Comparison of ENCODE assay signal across 9 mouse cellular contexts in the genomic region with DNA sequence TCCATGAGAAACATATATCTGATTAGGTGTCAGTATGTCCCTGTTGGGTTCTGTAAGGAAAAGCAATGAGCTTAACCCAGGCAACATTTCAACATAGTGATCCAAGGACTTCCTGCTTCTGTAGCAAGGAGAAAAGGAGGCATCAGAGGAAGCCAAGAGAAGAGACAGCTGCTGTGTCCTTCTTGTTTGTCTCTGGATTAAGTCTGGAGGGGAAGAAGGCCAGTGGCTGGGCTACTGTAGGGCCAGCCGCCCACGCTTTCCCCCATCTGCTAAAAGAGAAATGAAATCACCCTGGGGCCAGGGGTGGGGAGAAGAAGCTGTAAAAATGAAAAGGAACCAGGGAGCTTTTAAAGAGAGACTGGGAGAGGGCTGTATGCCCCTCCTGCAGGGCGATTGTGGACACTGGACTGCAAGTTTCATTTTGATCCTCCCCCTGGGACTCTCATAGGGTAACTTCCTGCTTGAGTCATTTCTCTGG. TPM values are rescaled to one million over a fixed set of nuclear protein-coding genes. Genes with fewer than 3 reads are reported as not detected.
DNase-seq lines count a peak whose midpoint lies in the region; ATAC-seq lines count a peak whose summit lies in the region.
"Had no signal": no experiment of that assay in that cellular context is flagged by ENCODE, and none has a peak within 500 bp of the region (broad histone marks: within the 10 kb centered on the region; RNA-seq: fewer than 3 reads in every experiment).

No protein-coding gene starts in this region.

- no peaks in the 10 kb centered on the region for H3K9me3 ChIP-seq in neural tube, embryonic 15.5 days (replicated peaks)

- no peaks in the 10 kb centered on the region for H3K4me1 ChIP-seq in neural tube, embryonic 15.5 days

- no peak for ATAC-seq in cerebellum, adult (ENCODE audit: insufficient number of reproducible peaks, low FRiP score, low TSS enrichment)
- no peak for ATAC-seq in neural tube, embryonic 15.5 days (ENCODE audit: low FRiP score)

- H3K27me3 ChIP-seq in neural tube, embryonic 15.5 days (replicated peaks), result no peaks in the 10 kb centered on the region

- no peak overlapping the region for H3K27ac ChIP-seq in neural tube, embryonic 15.5 days (replicated peaks)
- H3K27ac ChIP-seq: hindbrain, embryonic 14.5 days had no signal

- WGBS in neural tube, embryonic 15.5 days, result 48% methylated on average over 3 of the region's 3 CpGs

- H3K4me3 ChIP-seq in neural tube, embryonic 15.5 days (replicated peaks), result no peak overlapping the region

- no peaks in the 10 kb centered on the region for H3K36me3 ChIP-seq in neural tube, embryonic 15.5 days

- peak; percentile 39 to 67 for DNase-seq in adrenal gland, adult (ENCODE audit: inconsistent age in 2 of 2, low spot score in 1 of 2)
- DNase-seq in adrenal gland, adult 18-20 months (ENCODE audit: low spot score in 2 of 2), result no peak
- peak; percentile 72 for DNase-seq in gastrocnemius, adult 18-20 months (ENCODE audit: low spot score)
- DNase-seq in heart, postnatal 4 days, result peak; percentile 74
- peak; percentile 50 for DNase-seq in lung, postnatal 14 days
- no peak for DNase-seq in T-cell, adult 2 months (ENCODE audit: low spot score)

- no peak overlapping the region for H3K4me2 ChIP-seq in neural tube, embryonic 15.5 days
- H3K4me2 ChIP-seq: hindbrain, embryonic 14.5 days had no signal

- no peak overlapping the region for H3K9ac ChIP-seq in neural tube, embryonic 15.5 days (replicated peaks)
- H3K9ac ChIP-seq: hindbrain, embryonic 14.5 days had no signal

RNA-seq across cellular contexts. Expression of a gene that starts 12.9 kb away (rescaled TPM):
- 10 to 100 TPM; 13.2 to 14.3 TPM for total RNA-seq in adrenal gland, adult 18-20 months (2021)
- 1 to 10 TPM; 5.2 to 8.2 TPM for total RNA-seq in gastrocnemius, adult 18-20 months (2021)
- 10 to 100 TPM; 46.5 to 46.6 TPM for total RNA-seq in heart, postnatal 4 days (2021)
- 1.2 and 1.5 TPM in 2 replicates for polyA plus RNA-seq in neural tube, embryonic 15.5 days (2015; fragmentation: Nextera tagmentation; extraction: Ambion mirVana)

RNA-seq across cellular contexts. Expression of a gene that starts 30.9 kb away (rescaled TPM):
- total RNA-seq in adrenal gland, adult 18-20 months (2021), result 1 to 10 TPM; 5.3 to 7.2 TPM
- under 1 TPM; 0.25 to 0.52 TPM for total RNA-seq in gastrocnemius, adult 18-20 months (2021)
- 1 to 10 TPM; 1.4 to 2.0 TPM for total RNA-seq in heart, postnatal 4 days (2021)
- polyA plus RNA-seq in neural tube, embryonic 15.5 days (2015; fragmentation: Nextera tagmentation; extraction: Ambion mirVana), result 23.7 and 24.3 TPM in 2 replicates

RNA-seq across cellular contexts. Expression of a gene that starts 54.3 kb away (rescaled TPM):
- total RNA-seq in adrenal gland, adult 18-20 months (2021), result 10 to 100 TPM; 38.7 to 56.5 TPM
- 10 to 100 TPM; 46.4 to 57.7 TPM for total RNA-seq in gastrocnemius, adult 18-20 months (2021)
- total RNA-seq in heart, postnatal 4 days (2021), result 100 to 1,000 TPM in 1 of 2 experiments, 10 to 100 TPM in 1; 99.7 to 112 TPM
- 107 and 113 TPM in 2 replicates for polyA plus RNA-seq in neural tube, embryonic 15.5 days (2015; fragmentation: Nextera tagmentation; extraction: Ambion mirVana)

Comparison
In these comparisons a context has a peak if more than half of its experiments do, and no peak if none do; other contexts are left out.
1. DNase-seq: peak in adrenal gland, adult (2 of 2), gastrocnemius, adult 18-20 months (single experiment), heart, postnatal 4 days (single experiment) and lung, postnatal 14 days (single experiment); none in adrenal gland, adult 18-20 months (0 of 2) and T-cell, adult 2 months (single experiment).